Mouse (Mus musculus) MEL (cell line): ENCODE measurements around the gene St6galnac3.

Experiments
- CTCF ChIP-seq, 3 experiments: IDR thresholded peaks in 2 of 3; conservative IDR thresholded peaks in 1 of 3; 2 replicates each; pipeline ENCODE4 v1.5.1; 2011 to 2012; ENCODE audit warnings: low read length in 3 of 3, low read depth in 2 of 3, mild to moderate bottlenecking in 2 of 3, improper control_type of control experiment in 1 of 3, inconsistent platforms in 1 of 3, mixed read lengths in 1 of 3, moderate library complexity in 1 of 3; ENCODE audit not compliant: control insufficient read depth in 1 of 3, insufficient read depth in 1 of 3, poor library complexity in 1 of 3, severe bottlenecking in 1 of 3
- EP300 ChIP-seq, 2 experiments: IDR thresholded peaks; 2 replicates each; pipeline ENCODE4 v1.6.1; 2011; ENCODE audit warnings: improper control_type of control experiment in 2 of 2, low read length in 2 of 2, low read depth in 1 of 2, mild to moderate bottlenecking in 1 of 2
- GATA1 ChIP-seq: IDR thresholded peaks from 2 replicates; pipeline ENCODE4 v1.6.1; 2011; ENCODE audit warnings: low read depth, low read length, improper control_type of control experiment

GRCm38 (mm10) chr3:153433010-153433409, 292.0 kb downstream of the St6galnac3 start:
- no peak for TF ChIP-seq EP300 (IDR thresholded peaks at IDR 0.05; ENCODE audit: low read depth in 1 of 2, low read length in 2 of 2)
- no peak for TF ChIP-seq CTCF (IDR thresholded peaks at IDR 0.05 in 2 of 3, conservative IDR thresholded peaks at IDR 0.05 in 1 of 3; ENCODE audit: control insufficient read depth in 1 of 3, insufficient read depth in 1 of 3, low read depth in 2 of 3, low read length in 3 of 3, poor library complexity in 1 of 3, severe bottlenecking in 1 of 3)
- TF ChIP-seq GATA1 = no peak
